Mouse (Mus musculus): Measurements from ENCODE around the gene Spata48. TPM values are rescaled to one million over a fixed set of nuclear protein-coding genes. Genes with fewer than 3 reads are reported as not detected.

Gene Spata48
- 1 to 10 TPM in 2 of 4 experiments, not detected in 2; 1.1 to 1.3 TPM for total RNA-seq (2022)

DNA sequence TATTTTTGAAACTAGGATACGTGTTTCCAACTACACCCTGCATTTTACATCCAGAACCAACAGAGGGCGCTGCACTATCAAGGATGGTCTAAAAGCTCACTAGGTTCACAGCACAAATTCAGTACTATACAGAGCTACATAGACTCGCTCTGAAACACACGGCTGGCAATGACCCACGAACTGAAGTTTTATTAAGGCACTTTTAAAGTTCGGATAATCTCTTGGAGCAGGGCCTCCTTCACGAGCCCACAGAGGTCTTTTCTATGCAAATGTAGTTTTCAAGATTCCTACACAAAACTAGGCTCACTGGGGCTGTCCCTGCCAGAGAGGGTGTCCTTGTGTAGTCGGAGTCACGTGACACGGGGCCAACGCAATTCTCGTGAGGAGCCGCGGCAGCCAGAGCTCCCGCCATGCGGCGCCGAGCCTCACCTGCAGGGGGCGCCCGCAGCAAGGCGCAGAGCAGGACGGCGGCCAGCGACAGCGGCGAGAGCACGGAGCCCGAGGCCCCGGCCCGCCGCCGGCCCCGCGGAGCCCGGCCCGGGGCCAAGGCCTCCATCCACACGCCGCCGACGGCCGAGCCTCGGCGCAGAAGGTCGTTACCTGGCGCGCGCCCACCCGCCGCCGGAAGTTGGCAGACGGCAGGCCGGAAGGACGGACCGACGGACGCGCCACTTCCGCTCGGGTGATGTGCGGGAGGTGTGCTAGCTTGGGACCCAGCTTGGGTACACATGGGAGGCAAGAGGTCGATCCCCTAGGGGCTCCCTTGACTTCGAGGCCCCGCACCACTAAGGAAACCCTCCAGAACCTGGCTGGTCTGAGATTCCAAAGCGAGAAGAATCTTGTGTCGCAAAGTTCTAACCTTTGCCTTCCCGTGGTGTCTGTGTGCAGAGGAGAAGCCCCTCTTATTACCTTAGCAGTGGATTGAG, at the start of gene Spata48, which contains the start of gene Zpbp:
Gene Spata48 (plus strand): TSS at position 460 of the 926 bp plus-strand sequence.
Gene Zpbp (minus strand): TSS at position 774 of the 926 bp plus-strand sequence.
- DNase-seq (ENCODE audit: low spot score in 2 of 2) = peak; percentile 76 to 79

DNA sequence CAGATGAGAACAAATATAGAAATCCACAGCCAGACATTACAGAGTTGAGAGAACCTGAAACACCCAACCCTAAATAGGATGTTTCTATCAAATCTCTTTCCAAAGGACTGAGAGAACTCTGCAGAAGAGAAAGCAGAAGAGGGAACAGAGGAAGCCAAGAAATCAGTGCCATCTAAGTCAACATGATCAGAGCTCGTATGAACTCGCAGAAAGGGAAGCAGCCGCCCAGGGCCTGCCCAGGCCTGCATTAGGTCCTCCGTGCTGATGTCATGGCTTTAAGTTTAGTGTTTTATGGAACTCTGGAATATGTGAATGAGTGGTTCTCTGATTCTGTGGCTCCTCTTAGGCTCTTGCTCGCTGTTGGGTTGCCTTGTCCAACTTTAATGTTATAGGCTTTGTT, 47.7 kb upstream of the Spata48 start:
- DNase-seq (ENCODE audit: low spot score in 2 of 2) = no peak

DNA sequence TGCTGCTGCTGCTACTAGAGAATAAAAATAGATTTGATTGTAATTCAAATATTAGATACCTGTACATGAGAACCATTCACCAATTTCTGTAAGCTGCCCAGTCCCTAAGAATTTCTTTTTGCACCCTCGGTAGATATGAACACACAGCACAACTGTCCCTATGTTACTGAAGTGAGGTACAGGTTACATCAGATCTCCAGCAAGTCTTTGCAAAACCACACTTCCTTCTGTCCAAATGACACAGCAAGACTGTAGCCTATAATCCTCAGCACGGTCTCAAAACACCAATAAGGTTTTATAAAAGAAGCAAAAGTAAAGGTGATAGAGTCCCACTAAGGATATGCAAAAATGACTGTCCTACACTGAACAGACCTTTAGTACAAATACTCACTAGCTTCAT, 44.5 kb upstream of the Spata48 start:
- DNase-seq (ENCODE audit: low spot score in 2 of 2) = no peak

DNA sequence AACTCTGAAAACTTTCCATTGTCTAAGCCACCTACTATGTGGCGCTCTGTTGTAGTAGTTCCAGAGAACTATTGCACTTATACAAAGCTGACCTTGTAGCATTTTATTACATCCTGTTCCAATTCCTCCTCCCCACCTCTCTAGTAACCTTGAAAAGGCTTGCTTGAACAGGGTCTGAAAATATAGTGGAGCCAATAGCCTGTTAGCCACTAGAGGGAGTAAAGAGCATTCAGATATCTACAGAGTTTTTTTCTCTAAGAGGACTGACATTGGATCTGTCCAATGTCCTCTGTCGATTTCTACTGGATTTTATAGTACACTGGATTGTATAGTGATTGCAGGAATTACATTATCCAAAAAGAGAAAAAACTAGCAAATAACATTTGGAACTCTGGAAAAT, 6.9 kb upstream of the Spata48 start:
- no peak for DNase-seq (ENCODE audit: low spot score in 2 of 2)

DNA sequence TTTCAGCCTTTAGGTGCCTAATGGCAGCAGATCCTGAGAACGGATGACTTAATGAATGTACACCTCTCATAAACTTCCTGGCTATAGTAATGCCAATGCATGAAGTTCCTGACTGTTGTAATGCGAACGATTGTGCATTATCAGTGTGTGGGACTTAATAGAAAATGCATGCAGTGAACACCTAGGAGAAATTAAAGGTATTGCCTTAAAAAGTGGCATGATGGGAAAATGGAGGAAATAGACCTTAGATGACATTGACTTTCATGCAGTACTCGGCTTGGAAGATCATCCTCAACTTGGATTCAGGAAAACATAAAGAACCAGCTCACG, 632 bp downstream of the Spata48 start:
- no peak for DNase-seq (ENCODE audit: low spot score in 2 of 2)

DNA sequence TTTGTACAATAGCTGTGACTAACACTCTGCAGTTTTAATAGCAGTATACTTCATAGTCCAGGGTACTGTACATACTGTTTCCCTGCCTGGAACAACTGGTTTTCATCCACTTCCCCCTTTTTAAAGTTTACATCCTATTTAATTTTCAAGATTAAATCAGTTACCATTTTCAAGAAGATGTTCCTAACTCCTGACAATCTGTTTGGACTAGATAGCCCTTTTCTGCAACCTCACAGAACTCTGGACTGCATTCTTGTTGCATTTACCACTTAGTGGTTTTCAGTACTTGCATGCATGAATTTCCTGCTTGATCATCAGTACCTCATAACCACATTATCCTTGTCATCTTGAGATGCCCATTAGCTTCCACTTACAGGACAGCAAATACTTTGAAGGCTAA, 7.0 kb downstream of the Spata48 start:
- DNase-seq (ENCODE audit: low spot score in 2 of 2) = no peak

DNA sequence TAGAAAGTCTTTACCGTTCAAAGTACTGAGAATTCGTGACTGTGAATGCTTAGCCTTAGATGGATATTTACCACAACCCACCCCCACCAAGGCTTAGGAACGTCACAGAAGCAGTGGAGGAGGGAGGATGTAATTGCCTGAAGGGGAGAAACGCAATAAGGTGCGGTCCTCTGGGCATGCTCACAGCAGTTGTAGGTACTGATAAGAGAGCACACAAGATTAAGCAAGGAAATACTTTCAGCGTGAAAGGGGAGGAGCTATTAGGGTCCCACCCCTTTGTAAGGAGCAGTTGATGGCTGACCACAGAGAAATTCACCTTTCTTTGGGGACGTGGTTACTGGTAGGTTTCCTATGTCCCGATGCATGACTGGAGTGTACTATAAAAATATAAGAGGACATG, 22.5 kb downstream of the Spata48 start:
- DNase-seq (ENCODE audit: low spot score in 2 of 2) = no peak

DNA sequence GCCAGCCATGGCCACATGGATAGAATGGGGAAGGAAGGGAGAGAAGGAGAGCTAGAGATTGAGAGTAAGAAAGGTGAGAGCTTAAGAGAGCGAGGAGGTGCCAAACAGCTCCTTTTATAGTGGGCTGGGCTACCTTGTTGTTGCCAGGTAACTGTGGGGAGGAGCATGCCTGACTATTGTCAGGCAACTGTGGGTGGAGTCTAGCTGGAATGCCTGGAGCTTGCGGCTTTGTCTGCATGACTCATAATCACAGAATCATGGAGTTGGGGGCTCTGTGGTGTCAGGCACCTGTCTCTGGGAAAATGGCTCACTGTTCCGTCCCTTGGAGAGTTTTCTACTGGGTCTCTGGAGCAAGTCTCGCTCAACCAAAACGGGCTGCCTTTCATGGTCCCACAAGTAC, 30.1 kb downstream of the Spata48 start:
- DNase-seq (ENCODE audit: low spot score in 2 of 2) = no peak

DNA sequence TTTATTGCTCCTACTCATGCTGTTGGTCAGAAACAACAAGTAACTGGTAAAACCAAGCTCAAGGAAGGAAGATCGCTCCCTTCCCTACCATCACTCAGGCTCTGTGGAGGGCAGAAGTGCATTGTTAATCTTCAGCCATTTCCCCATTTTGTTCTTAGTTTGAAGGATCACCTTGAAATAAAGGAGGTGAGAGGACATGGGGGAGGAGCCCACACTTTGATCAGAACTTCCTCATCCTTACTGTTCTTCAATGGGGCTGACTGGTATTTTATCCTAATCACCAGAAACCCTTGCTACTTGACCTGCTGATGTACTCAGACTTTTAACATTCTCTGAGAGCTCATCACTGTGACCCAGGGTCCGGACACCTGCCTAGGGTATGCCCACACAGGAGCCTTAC, 33.8 kb downstream of the Spata48 start:
- no peak for DNase-seq (ENCODE audit: low spot score in 2 of 2)

DNA sequence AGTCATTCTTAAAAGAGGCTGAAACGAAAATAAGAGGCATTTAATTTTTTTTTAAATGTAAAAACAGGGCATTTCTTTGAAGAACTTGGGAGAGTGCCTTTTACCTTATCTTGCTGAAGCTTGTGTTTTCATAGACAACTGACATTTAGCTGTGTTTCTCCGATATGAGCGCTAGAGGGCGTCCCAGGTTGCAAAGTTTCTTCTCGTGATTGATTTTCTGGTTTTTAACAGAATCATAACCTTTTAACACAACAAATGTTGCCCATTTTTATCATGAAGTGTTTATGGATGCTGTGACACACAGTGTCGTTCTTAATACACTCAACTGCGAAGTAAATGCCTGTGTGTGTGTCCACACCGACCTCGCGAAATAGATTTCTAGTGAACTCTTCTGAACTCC, 38.0 kb downstream of the Spata48 start:
- no peak for DNase-seq (ENCODE audit: low spot score in 2 of 2)

DNA sequence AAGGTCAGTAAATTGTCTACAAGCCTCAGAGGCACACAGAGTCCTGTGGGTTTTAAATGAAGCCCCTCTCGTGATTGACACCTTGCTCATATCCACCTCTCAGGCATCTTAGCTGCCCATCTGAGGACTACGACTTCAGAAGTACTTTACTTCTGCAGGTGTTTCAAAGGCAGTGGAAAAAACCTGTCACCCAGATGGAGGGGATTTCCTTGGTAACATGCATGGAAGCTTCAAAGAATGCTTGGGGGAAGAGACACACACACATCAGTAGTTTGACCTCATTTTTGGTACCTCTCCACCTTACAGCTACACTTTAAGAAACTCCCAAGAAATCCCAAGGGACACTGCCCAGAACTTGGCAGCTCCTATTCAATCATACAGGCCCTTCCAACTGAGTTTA, 44.3 kb downstream of the Spata48 start:
- DNase-seq (ENCODE audit: low spot score in 2 of 2) = no peak

DNA sequence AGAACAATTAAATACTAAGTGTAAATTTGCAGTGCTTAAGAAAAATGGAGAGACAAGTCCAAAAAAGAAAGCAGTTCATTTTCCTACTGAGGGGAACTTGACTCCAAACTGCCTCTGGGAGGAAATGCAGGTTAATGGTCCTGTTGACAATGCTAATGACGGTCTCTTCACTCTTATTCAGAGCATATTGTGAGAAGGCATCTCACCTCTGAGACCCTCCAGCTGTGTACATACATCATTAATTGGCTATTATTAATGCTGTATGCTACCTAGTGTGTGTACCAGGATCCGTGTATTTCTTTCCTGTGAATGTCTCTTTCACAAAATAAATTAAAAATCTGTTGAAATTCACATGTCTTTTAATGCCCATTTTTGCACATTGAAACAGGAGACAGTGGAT, 47.5 kb downstream of the Spata48 start:
- no peak for DNase-seq (ENCODE audit: low spot score in 2 of 2)

DNA sequence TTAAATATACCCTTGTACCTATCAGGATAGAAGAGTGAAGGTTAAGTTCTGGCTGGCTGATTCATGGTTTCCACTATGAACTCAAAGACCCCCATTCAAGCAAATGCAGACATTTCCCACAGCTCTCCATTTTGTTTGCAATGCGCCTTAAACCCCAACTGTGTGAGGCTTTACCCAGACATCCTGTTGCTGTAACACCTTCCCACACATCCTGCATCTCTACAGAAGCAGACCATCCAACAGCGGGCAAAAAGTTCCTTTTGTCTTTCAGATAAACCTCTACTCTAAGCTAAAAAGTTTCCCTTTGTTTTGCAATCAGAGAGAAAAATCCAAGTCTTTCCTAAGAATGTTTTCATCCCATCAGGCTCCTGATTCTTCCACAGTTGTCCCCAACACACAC, 50.2 kb downstream of the Spata48 start:
- DNase-seq (ENCODE audit: low spot score in 2 of 2) = no peak

DNA sequence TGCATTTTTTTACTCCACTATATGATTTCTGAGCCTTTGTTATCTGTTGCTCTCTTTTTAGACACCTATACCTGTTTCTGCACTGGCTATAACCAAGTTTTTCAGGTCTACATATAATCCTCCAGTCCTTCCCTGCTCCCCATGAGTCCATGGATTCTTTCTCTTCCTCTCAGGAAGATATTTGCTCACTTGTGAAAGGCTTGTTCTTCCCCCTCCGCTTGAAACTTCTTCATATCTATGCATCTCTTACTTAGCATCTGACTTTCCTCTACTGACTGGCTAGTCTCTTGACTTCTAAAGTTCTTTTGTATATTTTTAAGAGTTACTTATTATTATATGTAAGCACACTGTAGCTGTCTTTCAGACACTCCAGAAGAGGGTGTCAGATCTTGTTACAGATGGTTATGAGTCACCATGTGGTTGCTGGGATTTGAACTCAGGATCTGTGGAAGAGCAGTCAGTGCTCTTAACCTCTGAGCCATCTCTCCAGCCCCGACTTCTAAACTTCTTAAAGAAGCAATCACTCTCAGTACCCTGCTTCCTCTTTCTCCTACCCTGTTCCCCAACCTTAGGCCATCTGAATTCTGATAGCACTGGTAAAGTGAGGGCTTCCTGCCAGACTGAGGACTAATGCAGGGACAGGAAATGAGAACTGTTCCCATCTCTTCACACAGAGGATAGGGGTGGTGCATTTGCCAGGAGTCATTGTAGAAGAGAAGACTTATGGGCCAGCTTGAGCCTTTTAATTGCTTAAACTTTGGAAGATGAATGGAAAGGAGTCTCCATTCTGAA, 51.3 kb downstream of the Spata48 start:
- DNase-seq (ENCODE audit: low spot score in 2 of 2) = no peak

DNA sequence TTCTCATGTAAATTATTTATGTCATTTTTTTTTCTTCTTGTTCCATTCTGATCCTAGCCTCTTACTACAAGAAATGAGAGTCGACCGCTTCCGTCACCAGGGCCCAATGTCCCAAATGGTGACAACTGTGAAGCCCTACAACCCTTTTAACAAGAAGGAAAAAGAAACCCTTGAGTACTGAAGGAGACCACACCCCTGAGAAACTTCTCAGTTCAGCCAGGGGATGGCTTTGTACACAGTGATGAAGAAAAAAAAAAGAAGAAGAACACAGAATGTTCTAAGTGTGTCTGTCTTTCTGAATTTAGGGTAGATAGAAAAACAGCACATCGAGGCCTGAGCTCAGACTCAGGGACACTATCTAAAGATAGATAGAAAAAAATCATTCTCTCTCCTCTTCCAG, 53.0 kb downstream of the Spata48 start:
- DNase-seq (ENCODE audit: low spot score in 2 of 2) = no peak

DNA sequence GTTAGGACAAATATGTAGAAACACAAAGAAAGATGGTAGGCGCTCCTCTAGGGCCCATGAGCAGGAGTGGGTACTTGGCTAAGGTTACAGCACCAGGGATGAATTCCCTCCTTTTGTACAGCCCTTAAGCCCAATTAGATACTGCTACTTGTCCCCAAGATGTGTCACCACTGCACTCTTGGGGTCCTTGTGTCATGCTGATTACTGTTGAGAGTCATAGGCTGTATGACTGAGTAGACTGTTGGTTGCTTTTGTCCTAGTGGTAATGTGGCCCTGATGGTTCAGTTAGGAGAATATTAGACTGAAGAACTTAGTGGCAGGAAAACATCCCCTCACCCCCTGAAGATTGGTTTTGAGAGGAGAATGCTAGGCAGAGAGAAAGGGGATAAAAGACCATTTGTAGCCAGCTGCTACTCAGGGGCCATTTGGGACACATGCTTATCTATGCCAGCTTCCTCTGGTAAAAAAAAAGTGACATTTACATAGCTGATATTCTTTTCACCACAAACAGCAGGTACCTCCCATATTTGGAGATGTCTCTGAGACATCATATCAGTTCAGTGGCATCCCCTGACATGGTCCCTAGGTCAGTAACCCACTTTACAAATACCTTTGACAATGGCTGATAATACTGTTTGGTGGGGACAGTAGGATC, 56.0 kb downstream of the Spata48 start:
- DNase-seq (ENCODE audit: low spot score in 2 of 2) = no peak

DNA sequence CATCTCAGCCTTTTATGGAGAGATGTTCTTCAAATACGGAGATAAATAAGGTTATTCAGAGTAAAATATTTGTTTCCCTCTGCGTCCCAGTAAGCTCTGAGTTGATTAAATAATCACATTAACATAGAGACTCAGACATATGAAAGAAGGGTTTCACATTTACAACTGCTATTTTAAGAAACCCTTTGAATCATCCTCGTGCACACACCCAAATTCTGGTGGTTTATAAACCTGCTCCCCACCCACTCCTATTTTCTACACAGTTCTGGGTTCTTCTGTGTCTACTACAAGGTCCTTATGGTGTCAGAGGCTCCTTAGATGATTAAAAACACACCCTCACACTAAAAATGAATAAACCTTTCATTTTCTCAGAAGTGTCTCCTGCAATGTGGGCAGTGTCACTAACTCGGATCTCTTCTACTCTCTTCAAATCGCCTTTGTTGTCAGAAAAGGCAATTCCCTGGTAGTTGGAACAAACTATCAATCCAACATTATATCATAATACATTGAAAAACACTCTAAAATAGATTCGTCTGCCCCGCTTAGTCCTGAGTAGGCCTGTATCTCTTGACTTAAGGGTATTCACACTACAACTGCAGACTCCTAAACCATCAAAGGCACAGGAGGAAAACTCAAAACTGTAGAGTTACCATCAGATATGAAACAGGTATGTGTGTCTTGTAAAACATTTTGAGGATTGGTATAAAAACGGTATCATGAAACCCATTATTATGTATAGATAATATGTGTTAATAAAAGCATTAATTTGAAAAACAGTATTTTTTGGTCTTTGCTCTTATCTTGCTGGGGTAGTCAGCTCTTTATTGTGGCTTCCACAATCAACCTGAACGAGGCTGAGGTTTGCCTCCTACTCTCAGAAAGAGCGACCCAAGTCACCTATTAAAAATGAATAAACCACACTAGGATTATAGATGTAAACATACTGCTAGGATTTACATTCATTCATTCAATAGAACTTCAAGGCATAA, 57.7 kb downstream of the Spata48 start:
- DNase-seq (ENCODE audit: low spot score in 2 of 2) = no peak

DNA sequence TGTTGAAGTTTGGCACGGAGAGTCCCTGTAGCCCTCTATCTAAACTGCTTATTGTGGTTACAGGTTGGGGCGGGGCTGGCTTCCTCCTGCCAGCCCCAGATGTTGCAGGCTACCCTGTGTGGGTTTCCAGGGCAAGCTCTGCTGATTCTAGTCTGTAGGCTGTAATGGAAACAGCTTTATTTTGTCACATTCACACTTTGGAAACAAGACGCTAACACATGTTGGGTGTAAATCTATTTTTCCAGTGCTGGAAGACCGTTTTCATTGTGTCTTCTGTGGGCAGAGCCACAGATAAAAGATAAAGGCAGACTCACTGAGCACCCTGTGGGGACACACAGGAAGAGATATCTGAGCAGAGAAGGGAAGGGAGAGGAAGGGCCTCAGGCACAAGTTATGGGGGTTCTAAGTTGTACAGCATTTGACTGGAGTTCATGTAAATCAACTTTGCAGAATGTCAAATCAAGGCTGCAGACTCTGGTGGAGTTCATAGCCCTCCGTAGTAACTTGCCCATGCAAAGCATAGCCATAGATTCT, 60.1 kb downstream of the Spata48 start:
- DNase-seq (ENCODE audit: low spot score in 2 of 2) = no peak

DNA sequence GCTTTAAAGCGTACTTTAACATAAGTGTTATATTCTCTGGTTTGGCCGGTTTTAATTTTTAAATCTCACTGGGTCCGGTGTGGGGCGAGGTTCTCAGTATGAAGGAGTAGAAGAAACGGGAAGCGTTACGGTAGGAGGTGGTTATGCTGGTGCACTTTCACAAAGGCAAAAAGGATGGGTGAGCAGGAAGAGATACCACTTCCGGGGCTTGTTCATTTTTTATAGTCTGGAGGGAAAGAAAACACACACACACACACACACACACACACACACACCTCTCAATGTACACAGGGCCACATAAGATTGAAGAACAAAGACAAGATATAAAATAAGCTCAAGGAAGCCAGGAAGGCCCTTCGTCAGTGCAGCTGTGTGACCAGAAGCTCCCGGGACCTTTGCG, 66.9 kb downstream of the Spata48 start:
- no peak for DNase-seq (ENCODE audit: low spot score in 2 of 2)

DNA sequence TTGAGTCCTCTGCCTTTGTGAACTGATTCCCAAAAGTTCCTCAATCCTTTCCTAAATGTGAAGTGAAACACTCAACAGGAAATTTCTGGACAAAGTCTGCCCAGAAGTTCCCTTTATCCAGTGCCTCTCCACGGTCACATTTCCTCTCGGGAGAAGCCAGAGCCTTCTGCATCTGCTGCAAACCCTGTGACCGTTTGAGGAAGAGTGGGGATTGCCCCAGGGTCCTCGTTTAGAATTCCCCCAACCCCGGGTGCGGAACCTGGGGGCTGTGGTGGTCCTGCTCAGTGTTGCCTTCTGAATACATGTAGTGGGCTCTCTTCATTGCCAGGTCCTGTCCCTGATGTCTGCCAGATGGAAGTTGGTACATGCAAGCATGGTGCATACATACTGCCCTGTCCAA, 67.3 kb downstream of the Spata48 start:
- no peak for DNase-seq (ENCODE audit: low spot score in 2 of 2)

DNA sequence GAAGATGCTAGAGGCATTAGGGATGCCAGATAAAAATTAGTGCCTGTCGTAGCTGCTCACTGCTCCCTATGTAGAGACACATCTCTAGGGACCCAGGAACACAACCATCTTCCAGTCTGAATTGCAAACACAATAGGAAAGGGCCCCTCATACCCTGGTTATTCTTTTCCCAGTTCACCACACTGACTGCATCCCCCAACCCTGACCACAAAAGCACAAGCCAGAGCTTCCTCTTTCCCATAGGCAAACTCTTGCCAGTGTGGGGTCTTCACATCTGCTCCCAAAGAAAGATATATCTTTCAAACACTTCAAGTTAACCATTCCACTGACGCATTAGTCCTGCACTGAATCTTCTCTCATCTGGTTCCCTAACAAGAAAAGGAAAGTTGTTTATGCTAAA, 68.2 kb downstream of the Spata48 start:
- DNase-seq (ENCODE audit: low spot score in 2 of 2) = no peak
